Mouse (Mus musculus) megakaryocyte, embryonic 14.5 days (primary cell): ENCODE data around the gene Gbgt1. TPM values are rescaled to one million over a fixed set of nuclear protein-coding genes. Genes with fewer than 3 reads are reported as not detected.

ENCODE experiments used
- H3K27me3 ChIP-seq: replicated peaks from 2 replicates; pipeline ENCODE3; 2012; ENCODE audit warnings: inconsistent platforms
- H3K36me3 ChIP-seq: replicated peaks from 2 replicates; pipeline ENCODE3; 2012; ENCODE audit warnings: low read length, inconsistent platforms, mixed read lengths
- H3K4me1 ChIP-seq: 2 replicates; pipeline ENCODE4 v1.6.1; 2012; ENCODE audit warnings: inconsistent platforms
- H3K4me3 ChIP-seq: replicated peaks from 2 replicates; pipeline ENCODE3; 2012; ENCODE audit warnings: moderate library complexity, mild to moderate bottlenecking, inconsistent platforms
- H3K9me3 ChIP-seq: 2 replicates; pipeline ENCODE4 v1.6.1; 2012; ENCODE audit warnings: inconsistent platforms
- FLI1 ChIP-seq: IDR thresholded peaks from 2 replicates; pipeline ENCODE4 v1.6.1; 2012; ENCODE audit warnings: low read length, inconsistent platforms, mixed read lengths
- GATA1 ChIP-seq: IDR thresholded peaks from 3 replicates; pipeline ENCODE4 v1.6.1; 2012; ENCODE audit warnings: mixed read lengths, low read length, inconsistent platforms, borderline replicate concordance
- polyA plus RNA-seq: library from polyadenylated mRNA; stranded (reverse); fragments of >175 nt; gene quantifications from 2 replicates; pipeline ENCODE4 v1.2.3, GENCODE M21; 2012; ENCODE audit warnings: low replicate concordance; ENCODE audit not compliant: insufficient read depth

Gbgt1 gene
- 0.85 TPM in 1 of 2 replicates, not detected in the other for polyA plus RNA-seq

DNA sequence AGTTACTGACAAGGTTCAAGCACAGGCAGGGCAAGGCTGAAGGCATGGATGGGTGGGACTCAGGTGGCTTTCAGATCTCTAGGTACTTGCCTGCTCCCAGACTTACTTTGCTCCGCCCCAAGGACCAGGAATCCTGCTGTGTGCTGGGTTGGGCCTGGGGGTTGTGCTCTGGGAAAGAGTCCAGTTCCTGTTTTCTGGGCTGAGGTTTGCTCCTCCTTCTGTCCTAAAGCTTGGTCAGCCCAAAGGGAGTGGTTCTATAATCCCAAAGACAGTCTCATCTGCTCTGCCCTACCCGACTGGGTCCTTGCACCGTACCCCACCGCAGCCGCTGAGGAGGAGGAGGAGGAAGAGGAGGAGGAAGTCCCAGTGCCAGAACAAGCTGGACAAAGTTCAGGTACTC is at the start of gene Gbgt1:
Gene Gbgt1 (plus strand): TSS at position 221 of the 400 bp plus-strand sequence.
- no peak for TF ChIP-seq GATA1
- no peak for TF ChIP-seq FLI1
- Histone ChIP-seq H3K4me1 (peaks cover 29% of the 10 kb centered on the region), H3K27me3 (peaks cover 27% of the 10 kb centered on the region), H3K9me3 (no peaks in the 10 kb centered on the region), H3K4me3 (peak within 1 kb of the TSS; percentile 30), H3K36me3 (no peaks in the 10 kb centered on the region)

DNA sequence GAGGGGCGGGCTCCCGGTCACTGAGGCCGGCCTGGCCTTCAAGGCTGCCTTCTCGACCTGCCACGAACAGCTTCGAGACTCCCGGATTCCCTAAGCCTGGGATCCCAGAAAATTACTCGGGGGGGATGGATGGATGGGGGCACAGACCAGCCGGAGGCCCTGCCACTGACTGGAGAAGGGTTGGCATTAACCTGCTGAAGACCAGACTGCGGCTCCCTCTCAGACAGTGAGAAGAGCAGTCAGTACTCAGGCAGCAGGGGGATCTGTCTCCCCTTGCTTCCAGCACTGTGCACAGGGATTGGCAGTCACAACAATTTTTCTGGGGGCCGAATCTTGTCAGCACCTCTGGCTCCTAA is 49.4 kb upstream of the Gbgt1 start:
- Histone ChIP-seq H3K27me3 (peaks cover 84% of the 10 kb centered on the region), H3K4me1 (peaks cover 14% of the 10 kb centered on the region), H3K4me3 (peak overlapping the region; percentile 85), H3K9me3 (peaks cover 15% of the 10 kb centered on the region), H3K36me3 (no peaks in the 10 kb centered on the region)
- TF ChIP-seq GATA1 (no peak), FLI1 (no peak)

DNA sequence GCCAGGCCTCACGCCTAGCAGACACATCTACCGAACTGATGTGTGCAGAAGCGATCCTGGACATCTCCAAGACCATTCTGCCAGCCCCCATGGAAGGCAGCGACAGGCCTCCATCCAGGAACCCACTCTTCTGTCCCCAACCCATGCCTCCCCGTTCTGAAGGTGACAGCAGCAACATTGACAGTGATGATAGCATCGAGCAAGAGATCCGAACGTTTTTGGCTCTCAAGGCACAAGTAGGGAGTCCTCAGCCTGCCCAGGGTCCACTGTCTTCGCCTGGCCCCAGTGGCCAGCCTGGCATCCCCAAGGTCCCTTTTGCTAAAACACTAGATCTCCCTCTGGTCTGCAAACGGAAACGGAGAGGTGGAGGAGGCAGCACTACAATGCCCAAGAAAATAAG is 45.0 kb upstream of the Gbgt1 start:
- TF ChIP-seq GATA1: no peak
- TF ChIP-seq FLI1: no peak
- H3K27me3 ChIP-seq: peaks cover 76% of the 10 kb centered on the region
- H3K4me1 ChIP-seq: peaks cover 8% of the 10 kb centered on the region
- no peak overlapping the region for H3K4me3 ChIP-seq
- H3K36me3 ChIP-seq: no peaks in the 10 kb centered on the region
- no peaks in the 10 kb centered on the region for H3K9me3 ChIP-seq

DNA sequence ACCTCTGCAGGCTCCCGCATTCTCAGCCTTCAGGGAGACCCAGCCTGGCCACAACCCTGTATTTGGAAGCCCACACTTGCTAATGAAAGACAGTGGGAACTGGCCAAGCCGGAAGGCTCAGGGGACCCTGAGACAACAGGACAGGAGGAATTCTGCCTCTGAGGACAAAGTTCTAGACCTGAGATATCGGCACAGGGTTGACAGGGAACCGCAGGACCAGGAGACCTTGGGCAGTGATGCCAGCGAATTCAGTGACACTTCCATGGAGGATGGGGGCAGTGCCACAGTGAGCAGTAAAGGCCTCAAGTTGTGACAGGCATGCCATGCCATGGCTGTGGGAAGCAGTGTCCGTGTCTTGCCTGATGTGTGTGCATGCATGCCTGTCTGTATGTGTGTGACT is 43.2 kb upstream of the Gbgt1 start:
- Histone ChIP-seq H3K36me3 (no peaks in the 10 kb centered on the region), H3K27me3 (peaks cover 63% of the 10 kb centered on the region), H3K4me1 (no peaks in the 10 kb centered on the region), H3K9me3 (no peaks in the 10 kb centered on the region), H3K4me3 (peak overlapping the region; percentile 35)
- TF ChIP-seq FLI1 (no peak), GATA1 (no peak)

DNA sequence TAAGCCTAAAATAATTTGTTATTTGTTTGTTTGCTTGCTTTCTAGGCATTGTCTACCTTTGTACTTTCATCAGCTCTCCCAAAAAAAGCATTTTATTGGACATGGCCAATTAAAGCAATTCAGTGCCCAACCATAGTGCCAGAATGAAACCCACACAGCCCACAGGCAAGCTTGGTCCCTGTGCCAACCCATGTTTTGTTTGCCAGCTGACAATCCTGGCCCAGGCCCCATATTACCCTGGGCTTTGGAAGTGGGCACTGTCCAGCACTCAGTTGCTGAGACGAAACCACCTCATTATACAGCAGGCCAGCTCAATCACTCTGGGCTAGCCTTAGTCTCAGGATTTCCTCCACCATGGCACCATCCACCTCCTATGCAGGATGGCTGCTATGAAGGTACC is 40.1 kb upstream of the Gbgt1 start:
- H3K4me1 ChIP-seq: no peaks in the 10 kb centered on the region
- no peak overlapping the region for H3K4me3 ChIP-seq
- H3K27me3 ChIP-seq: peaks cover 46% of the 10 kb centered on the region
- H3K36me3 ChIP-seq: no peaks in the 10 kb centered on the region
- no peak for TF ChIP-seq GATA1
- no peak for TF ChIP-seq FLI1
- no peaks in the 10 kb centered on the region for H3K9me3 ChIP-seq

DNA sequence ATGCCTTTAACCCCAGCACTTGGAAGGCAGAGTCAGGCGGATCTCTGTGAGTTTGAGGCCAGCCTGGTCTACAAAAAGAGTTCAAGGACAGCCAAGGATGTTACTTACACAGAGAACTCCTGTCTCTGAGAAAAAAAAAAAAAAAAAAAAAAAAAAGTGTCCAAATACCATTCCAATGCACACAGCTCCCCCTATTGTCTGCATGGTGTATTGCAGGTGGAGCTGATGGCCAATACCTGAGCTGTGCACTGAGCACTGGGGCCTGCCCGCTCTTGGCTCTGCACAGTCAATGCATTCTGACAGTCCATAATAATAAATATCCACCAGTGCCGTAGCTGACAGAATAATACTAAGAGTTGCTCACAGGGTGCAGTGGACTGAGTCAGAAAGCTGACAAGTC is 32.8 kb upstream of the Gbgt1 start:
- TF ChIP-seq FLI1 (no peak), GATA1 (no peak)
- Histone ChIP-seq H3K4me3 (no peak overlapping the region), H3K36me3 (peaks cover 1% of the 10 kb centered on the region), H3K4me1 (peaks cover 34% of the 10 kb centered on the region), H3K9me3 (no peaks in the 10 kb centered on the region), H3K27me3 (peaks cover 39% of the 10 kb centered on the region)

DNA sequence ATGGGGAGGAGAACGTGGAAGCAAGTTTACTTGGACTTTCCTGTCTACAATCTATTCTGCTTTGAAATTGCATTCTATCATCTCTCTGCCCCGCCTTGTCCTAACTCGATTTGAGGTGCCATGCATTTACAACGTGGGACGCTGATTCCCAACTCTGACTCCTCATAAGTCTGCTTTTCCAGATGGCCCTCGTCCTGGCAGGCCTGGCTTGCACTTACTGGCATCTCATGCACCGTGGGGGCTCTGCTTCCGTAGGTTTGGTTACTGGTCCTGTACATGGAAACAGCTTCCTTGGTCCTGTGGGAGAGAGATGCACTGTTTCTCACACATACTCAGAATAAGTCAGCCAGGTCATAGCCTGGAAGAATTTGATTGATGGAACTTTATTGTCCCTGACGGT is 31.8 kb upstream of the Gbgt1 start:
- TF ChIP-seq GATA1 (no peak), FLI1 (no peak)
- Histone ChIP-seq H3K4me3 (no peak overlapping the region), H3K27me3 (peaks cover 39% of the 10 kb centered on the region), H3K36me3 (peaks cover 11% of the 10 kb centered on the region), H3K9me3 (no peaks in the 10 kb centered on the region), H3K4me1 (peaks cover 44% of the 10 kb centered on the region)

DNA sequence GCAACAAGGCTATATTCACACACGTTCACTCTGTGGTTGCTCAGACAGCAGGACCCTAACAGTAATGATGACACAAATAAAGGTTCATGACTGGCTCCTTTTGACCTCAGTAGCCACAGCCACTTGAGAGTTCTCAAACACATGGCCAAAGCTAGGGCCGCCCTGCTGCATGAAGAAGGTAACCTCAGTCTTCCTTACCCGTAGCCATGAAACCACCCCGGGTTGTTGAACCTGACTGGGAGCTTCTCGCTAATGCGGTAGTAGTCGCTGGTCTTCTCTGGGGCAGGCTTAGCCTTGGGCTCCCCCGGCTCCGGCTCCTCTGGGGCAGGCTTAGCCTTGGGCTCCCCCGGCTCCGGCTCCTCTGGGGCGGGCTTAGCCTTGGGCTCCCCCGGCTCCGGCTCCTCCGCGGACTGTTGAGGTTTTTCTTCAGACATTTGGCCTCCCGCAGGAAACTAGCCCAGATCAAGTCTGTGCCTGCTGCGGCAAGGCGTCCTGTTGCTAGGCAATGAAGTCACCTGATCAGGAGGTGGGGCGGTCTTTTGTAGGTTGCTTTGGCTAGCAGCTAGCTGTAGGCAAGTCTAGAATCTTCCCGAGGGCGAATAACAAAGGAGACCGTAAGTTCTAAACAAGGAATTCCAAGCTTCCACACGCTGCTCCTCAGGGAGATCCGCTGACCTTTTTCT is 30.7 kb upstream of the Gbgt1 start, which contains the start of gene 1700007K13Rik:
Gene 1700007K13Rik (minus strand): TSS at position 497 of the 683 bp plus-strand sequence.
- TF ChIP-seq GATA1: no peak
- no peak for TF ChIP-seq FLI1
- H3K4me1 ChIP-seq: peaks cover 44% of the 10 kb centered on the region
- peak within 1 kb of the TSS; percentile 86 for H3K4me3 ChIP-seq
- peaks cover 32% of the 10 kb centered on the region for H3K27me3 ChIP-seq
- H3K36me3 ChIP-seq: peaks cover 22% of the 10 kb centered on the region
- H3K9me3 ChIP-seq: no peaks in the 10 kb centered on the region

DNA sequence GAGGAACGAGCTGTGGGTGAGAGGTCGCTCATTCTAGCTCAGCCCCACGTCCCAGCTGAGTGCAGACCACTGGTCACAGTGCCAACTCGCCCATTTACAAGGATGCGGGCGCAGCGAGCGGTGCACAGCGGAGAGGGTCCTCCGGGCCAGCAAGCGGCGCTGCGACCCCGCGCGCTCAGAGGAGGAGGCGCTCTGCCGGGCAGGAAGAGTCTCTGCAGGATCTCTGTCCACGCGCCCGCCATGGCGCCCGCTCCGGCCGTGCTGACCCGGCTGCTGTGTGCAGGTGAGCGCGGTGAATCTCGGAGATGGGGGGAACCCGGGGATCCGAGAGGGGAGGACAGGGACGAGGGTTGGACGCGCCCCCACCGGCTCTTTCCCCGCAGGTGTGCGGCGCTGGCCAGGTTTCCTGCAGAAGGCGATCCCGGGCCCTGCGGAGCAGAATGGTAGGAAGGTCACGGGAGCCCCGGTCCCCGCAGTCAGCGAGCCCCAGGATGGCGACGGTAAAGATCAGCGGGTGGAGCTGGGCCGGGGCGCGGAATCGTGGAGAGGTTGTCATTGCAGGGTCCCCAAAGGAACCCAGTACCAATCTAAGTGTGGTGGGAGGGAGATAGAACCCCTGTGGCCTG is 28.7 kb upstream of the Gbgt1 start, which contains the start of gene Mrps2:
Gene Mrps2 (plus strand): TSS at position 207 of the 626 bp plus-strand sequence.
- H3K4me3 ChIP-seq: peak within 1 kb of the TSS; percentile 94
- TF ChIP-seq GATA1: no peak
- peaks cover 40% of the 10 kb centered on the region for H3K36me3 ChIP-seq
- peaks cover 44% of the 10 kb centered on the region for H3K4me1 ChIP-seq
- 0 out of 2 replicates have a peak, but pooled peaks cover 2% of the 10 kb centered on the region for H3K9me3 ChIP-seq
- peaks cover 23% of the 10 kb centered on the region for H3K27me3 ChIP-seq
